Mouse (Mus musculus) midbrain, embryonic 10.5 days (tissue): ENCODE results near the gene Plekhs1. TPM values are rescaled to one million over a fixed set of nuclear protein-coding genes. Genes with fewer than 3 reads are reported as not detected.

ENCODE experiments used
- polyA plus RNA-seq: library from polyadenylated mRNA; unstranded; fragments of >200 nt; fragmentation: Nextera tagmentation; extraction: Ambion mirVana; gene quantifications from 2 replicates; pipeline ENCODE4 v1.2.1, GENCODE M21; 2016

Plekhs1 gene
- polyA plus RNA-seq, 1 experiment from 2014 or later, result not detected

Other genes with a start within 250 kb of the Plekhs1 start
- gene Habp2, start 174.5 kb upstream of the Plekhs1 start, polyA plus RNA-seq, result 0.06 TPM in 1 of 2 replicates, not detected in the other
- 0.06 and 0.24 TPM in 2 replicates for gene Nrap, start 71.6 kb upstream of the Plekhs1 start, polyA plus RNA-seq
- 14.7 and 17.1 TPM in 2 replicates for gene Casp7, start 64.5 kb upstream of the Plekhs1 start, polyA plus RNA-seq
- 16.5 and 17.8 TPM in 2 replicates for gene Dclre1a, start 86.6 kb downstream of the Plekhs1 start, polyA plus RNA-seq
- 13.5 and 14.4 TPM in 2 replicates for gene Nhlrc2, start 86.6 kb downstream of the Plekhs1 start, polyA plus RNA-seq